Mouse (Mus musculus): ENCODE measurements around the gene Rab23.

Rab23 gene

DNA sequence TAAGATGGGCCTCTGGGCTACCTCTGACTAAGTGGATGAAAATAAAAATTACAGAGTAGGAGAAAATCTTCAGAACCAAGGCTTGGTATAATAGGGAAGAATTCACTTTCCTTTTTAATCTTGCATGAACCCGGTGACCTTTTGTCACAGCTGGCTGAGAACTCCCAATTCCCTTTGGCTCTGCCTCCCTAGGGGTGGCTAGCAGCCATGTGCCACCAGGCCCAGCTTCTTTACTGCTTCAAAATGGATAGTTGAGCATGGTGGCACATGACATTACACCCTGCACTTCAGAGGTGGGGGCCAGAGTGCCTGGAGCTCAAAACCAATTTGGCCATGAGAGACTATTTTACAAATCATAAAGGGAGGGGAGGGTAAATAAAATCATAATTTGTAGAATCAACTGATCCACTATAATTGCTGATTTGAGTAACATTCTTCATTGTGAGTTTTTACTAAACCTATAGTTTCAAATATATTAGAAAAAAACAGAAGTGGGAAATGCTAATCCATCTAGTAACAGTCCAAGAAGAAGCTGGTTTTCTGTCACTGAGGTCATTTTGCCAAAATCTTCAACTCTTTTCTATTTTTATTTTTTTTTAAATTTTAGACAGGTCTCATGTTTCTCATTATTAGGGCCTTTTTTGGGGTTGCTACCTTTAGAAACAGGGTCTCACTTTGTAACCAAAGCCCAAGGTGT, 48.6 kb downstream of the Rab23 start:
- DNase-seq, result no peak

DNA sequence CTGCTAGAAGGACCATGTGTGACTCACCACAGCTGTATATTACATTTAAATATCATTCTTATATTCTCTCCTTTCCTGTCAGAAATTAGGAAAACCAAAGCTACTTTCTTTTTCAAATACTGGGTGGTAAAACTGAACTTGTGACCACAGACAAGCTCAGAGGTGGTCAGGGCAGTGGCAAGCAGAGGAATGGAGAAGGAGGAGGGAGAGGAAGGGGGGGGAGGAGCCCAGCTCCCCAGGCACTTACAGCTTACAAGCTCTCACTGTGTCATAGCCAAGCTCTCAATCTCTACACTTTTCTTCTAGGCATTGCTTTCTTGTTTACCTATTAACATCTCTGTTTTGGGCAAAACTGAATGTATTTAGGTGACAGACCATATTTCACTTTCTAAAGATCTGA, 49.1 kb downstream of the Rab23 start:
- no peak for DNase-seq

DNA sequence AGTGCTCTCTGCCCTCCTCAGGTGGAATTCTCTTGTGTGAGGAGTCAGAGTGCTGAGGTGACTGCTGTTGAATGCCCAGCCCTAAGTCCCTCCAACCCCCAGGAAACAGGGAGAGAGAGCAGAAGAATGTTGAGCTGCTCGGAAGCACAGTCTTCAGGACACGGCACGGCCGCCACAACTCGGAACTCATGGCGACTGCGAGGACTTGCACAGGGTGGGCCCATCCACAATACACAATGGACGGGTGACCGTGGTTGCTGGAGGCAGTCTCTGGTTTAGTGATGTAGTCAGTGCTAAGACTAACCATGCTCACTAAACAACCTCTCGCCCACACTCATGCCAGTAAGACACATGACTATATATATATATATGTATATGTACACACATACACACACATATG, 51.9 kb downstream of the Rab23 start:
- no peak for DNase-seq

DNA sequence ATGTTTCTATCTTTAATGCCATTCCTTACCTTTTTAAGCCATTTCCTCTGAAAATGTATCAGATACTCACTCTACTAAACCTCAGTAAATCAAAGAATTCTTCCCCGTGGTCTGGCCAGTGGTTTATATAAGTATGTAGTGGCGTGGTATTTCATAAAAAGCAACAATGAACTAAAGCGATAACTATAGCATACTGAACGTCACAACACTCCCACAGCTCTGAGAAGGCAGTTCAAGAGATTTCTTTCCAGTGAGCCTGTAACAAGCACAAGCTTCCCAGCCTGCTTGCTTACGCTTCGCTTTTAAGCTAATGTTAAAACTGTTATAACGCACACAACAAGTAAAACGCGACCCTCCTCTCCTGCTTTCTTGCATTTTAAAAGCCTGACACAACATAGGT, 52.4 kb downstream of the Rab23 start:
- DNase-seq, result no peak

DNA sequence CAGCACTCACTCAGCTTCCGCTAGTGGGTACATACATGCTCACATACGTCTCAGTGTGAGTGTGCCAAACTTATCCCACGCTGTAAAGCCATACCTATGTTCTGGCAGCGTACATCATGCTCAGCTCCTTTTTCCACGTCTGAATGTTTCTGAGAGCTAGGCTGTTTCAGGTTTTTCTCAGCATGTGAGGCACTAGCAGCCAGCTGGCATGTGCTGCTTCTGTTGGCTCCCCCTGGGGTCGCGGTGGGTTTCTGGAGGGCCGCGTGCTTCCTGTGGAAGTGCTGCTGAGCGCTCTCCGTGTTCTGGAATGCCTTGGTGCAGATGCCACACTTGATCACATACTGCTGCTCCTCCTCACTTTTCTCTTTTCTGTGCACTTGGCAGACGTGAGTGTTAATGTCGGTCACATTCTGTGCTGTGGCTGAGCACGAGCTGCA, 56.5 kb downstream of the Rab23 start:
- DNase-seq, result no peak

DNA sequence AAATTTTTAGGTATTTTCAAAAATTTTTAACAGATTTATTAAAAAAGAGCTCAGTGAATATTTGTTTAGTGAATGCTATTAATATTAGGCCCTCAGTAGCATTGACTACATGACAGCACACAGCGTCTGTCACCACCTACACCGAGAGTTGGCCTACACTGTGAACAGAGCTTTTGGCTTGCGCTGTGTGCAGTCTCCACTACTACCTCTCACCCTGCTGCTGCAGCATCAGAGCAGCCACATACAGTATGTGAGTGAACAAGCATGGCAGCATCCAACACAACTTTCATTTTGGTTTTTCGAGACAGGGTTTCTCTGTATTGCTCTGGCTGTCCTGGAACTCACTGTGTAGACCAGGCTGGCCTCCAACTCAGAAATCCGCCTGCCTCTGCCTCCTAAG, 64.9 kb downstream of the Rab23 start:
- DNase-seq, result no peak

DNA sequence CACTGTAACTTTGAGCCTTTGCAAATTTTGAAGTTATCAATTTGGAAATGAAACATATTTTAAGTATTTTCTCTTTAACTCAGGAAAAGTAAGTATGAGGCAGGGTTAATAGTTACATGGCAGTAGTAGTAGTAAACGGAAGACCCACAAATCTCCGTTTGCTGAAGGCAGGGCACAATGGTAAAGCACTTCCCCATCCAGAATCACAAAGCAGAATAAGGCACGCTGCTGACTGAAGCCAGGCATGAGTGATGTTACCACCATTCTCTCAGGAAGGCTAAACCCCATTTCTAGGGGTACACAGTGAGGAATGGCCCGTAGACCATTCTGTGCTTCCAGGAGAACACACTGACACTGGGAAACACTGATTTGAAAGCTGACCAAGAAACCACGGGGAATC, 68.4 kb downstream of the Rab23 start:
- DNase-seq, result no peak

DNA sequence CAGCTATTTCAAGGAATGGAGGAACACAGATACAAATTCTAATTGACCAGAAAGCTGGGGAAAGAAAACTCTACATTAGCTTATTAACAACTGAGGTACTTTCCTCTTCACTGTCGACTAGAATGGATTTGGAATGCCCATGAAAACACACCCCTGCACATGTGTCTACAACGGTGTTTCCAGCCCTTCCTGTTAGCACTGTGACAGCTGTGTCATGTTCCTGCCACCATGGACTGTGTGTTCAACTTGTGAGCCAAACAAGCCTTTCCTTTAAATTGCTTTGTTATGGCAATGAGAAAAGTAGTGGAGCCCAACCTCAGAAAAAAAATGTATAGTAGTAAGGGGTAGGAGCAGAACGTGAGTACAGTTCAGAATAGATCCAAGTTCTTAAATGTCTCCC, 68.8 kb downstream of the Rab23 start:
- DNase-seq, result no peak
